Mouse (Mus musculus) C2C12 (cell line): ENCODE data around the gene Vps26a.

Experiments used
- CEBPB ChIP-seq: IDR thresholded peaks from one replicate; pipeline ENCODE4 v1.6.1; 2011; ENCODE audit warnings: low read depth, mild to moderate bottlenecking, control low read depth, moderate library complexity
- CTCF ChIP-seq: IDR thresholded peaks from one replicate; pipeline ENCODE4 v1.5.1; 2011; ENCODE audit not compliant: control insufficient read depth, insufficient read depth, insufficient read length
- USF1 ChIP-seq: IDR thresholded peaks from one replicate; pipeline ENCODE4 v1.6.1; 2011; ENCODE audit warnings: low read depth, mild to moderate bottlenecking, control low read depth, moderate library complexity

GRCm38 (mm10) chr10:62503353-62503752, 16.7 kb upstream of the Vps26a start:
- no peak for TF ChIP-seq CTCF
- TF ChIP-seq CEBPB, result no peak
- TF ChIP-seq USF1, result no peak
